Mouse (Mus musculus) bone marrow, adult 2 months (tissue): Measurements from ENCODE around the gene Pdlim5.

Experiments
- CTCF ChIP-seq: fragments of 200-500 bp; IDR thresholded peaks from 2 replicates; pipeline ENCODE4 v1.5.1; 2011; ENCODE audit warnings: low read length, control low read depth; ENCODE audit not compliant: control insufficient read depth, insufficient read depth
- POLR2A ChIP-seq: fragments of 200-500 bp; IDR thresholded peaks from 2 replicates; pipeline ENCODE4 v1.6.1; 2011; ENCODE audit warnings: low read depth, mild to moderate bottlenecking, control low read depth, low read length, borderline replicate concordance; ENCODE audit not compliant: control insufficient read depth

DNA sequence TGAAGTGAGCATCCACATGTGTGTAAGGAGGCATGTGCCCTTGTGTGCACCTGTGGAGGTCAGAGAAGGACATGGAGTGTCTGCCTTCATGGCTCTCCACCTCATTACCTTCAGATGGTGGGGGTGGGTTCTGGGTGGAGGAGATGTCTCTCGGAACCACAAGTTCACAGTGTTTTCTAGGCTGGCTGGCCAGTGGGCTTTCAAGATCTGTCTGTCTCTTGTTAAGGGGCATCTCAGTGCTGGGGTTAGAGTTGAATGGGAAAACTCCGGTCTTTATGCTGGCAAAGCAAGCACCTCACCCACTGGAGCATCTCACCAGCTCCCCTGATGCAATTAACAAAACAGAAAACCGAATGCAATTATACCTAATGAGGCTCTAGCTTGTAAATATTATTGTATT, 36.0 kb upstream of the Pdlim5 start:
- TF ChIP-seq CTCF (no peak), POLR2A (no peak)
